Mouse (Mus musculus) brain, embryonic 18.5 days (tissue): ENCODE data around the gene Senp5.
"Not testable (repeated sequence)": the region's sequence is repeated elsewhere in the genome, so short reads cannot be mapped to it uniquely, and the experiment has no call there.

Experiments
- DNase-seq: peaks from one replicate; pipeline ENCODE4 v3.0.0-alpha.2; 2012; ENCODE audit warnings: low read depth, low spot score

Gene Senp5

DNA sequence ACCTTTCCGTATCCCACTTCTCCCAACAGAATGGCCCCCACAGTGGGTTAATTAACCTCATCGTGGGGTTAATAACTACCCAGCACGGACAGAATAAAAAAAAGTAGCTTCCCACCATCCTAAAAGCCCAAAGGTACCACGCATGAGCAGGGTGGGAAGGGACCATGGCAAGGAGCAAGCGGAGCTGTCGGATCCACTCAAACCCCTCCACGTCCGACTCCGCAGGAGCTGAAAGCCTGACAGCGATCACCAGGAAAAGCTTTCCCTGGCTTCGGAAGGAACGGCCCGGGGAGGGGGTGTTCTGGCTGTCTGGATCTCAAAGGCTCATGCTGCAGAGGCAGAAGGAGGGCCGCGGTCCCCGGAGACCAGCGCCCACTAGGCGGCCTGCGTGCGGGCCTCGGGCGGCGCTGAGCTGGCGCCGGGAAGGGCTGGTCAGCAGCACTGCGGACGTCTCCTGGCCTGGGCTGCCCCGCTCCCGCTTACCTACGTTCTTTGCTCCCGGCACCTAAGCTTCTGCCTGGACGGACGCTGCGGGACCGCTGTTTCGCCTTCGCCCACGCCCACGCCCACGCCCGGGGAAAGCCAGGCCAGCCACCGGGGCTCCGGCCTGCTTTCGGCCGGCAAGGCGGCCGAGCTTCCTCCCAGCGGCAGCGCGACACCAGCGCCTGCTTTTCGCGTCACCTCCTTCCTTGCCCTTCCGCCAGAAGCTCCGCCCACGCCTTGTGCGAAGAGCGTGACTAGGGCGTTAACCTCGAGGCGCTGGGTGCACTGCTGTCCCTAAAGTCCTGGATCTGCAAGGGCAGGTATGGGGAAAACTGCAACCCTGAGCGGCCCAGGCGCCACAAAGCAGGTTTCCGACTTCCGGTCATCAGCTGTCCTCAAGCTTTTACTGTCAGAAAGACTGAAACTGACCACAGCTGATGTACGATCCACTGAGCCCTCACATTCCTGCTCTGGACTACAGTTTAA, at the start of gene Senp5:
Gene Senp5 (minus strand): TSS at position 779 of the 969 bp plus-strand sequence.
- DNase-seq, result peak; percentile 83

DNA sequence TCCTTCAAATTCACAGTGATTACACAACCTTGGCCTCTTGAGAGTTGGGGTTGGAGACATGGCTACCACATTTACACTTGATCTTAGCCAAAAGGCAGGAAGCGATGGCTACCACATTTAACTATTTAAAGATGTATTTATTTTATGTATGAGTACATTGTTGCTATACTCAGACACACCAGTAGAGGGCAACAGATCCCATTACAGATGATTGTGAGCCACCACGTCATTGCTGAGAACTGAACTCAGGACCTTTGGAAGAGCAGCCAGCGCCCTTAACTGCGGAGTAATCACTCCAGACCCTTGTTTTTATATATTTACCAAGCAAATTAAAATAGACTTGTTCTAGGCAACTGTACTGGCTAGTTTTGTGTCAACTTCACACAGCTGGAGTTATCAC, 39.3 kb upstream of the Senp5 start:
- no peak for DNase-seq

DNA sequence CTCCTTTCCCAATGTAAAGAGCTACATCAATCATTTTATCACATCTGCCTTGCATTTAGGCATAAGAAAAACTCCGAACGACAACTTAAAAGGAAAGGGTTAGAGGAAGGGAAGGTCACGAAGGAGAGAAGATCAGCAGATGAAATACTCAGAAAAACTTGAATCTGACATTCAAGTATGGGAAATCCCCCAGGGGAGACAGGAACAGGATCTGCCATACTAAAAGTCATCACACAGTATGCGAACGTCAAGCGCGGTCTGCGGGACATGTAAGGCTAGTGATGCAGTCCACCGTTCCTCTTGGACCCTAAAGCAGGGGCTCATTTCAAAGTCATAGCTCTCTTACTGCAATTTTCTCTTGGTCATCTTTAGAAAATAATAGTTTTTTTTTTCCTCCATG, 16.6 kb upstream of the Senp5 start:
- DNase-seq, result no peak

DNA sequence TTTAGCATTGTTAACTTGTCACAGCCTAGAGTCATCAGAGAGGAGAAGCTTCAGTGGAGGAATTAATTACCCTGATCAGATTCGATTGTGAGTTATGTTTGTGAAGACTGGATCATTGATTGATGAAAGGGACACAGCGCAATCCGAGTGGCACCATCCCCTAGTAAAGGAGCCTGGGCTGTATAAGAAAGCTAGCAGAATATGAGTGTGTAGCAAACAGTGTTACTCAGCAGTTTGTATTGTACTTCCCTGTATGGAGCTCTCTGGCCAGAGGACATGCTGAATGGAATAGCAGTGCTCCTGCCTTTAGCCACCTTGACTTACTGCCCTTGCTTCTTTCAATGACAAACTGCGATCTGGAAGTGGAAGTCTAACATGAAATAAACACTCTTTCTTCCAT, 7.2 kb upstream of the Senp5 start:
- DNase-seq, result no peak

DNA sequence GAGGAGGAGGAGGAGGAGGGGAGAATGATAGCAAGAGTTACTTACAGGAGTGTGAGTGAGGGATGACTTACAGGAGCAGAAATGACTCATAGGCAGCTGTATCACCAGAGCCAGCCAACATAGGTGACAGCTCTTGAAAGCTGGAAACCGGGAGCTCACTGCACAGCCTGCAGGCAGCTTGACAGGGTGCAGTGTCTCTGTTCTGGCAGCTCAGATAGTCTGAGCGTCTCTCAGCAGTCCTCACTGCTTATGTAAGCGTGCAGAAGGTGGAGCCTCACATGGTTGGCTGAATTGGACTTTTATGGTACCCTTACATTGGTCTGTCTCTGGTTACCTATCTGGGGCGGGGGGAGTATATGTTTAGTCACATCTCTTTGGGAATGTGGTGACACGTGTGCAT, 6.8 kb upstream of the Senp5 start:
- DNase-seq, result no peak

DNA sequence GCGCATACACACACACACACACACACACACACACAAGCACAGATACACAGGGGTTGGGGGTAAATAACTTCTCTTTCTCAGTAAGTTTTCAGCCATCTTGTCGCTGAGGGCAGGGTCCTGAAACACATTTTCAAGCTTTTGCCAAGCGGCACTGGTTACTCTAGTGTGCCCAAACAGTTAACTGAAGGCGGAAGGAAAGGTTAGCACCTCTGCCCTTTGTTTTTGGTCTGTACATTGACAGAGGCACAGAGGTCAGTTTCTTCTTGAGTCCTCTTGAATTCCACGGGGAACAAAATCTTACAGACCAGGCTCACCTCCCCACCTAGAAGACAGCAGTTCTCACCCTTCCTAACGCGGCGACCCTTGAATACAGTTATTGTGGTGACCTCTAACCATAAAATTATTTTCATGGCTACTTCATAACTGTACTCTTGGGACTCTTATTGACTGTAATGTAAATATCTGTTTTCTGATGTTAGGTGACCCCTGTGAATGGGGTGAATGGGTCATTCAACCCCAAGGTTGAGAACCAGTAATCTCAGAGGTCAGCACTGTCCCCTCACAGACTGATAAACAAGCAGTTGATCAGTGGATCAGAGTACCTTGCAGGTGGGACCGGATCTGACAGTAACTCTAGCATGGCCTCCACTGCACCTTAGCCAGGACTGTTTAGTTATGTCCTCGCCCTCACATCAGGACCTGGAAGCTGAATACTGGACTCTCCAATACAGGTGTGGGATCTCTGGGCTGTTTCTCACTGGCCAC, 5.6 kb upstream of the Senp5 start:
- no peak for DNase-seq

DNA sequence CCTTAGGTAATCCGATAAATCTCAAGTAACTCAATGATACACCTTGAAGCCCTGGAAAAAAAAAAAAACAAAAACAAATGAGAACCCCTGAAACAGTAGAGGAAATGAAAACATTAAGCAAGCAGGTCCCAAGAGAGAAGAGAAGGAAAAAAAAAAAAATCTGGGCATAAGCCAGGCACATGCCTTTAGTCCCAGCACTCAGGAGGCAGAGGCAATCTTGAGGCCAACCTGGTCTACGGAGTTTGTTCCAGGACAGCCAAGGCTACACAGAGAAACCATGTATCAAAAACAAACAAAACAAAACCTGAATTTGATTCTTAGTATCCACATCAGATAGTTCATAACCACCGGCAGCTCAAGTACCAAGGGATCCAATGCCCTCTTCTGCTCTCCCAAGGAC, 1.6 kb upstream of the Senp5 start:
- DNase-seq, result no peak

DNA sequence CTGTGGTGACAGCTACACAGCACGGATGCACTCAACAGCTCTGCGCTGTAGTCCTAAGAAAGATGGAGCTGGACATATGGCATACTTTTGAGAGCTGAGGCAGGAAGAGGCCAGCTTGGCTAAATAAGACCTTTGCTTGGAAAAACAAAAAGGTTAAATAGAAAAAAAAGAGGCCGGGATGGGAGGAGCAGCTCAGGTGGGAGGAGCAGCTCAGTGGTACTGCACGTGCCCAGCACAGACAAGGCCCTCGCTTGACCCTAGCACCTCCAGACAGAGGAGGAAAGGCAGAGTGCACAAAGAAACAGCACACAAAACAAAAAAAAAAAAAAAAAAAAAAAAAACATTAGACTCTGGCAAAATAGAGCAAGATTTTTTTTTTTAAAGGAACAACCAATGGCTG, 6.7 kb downstream of the Senp5 start:
- no peak for DNase-seq

DNA sequence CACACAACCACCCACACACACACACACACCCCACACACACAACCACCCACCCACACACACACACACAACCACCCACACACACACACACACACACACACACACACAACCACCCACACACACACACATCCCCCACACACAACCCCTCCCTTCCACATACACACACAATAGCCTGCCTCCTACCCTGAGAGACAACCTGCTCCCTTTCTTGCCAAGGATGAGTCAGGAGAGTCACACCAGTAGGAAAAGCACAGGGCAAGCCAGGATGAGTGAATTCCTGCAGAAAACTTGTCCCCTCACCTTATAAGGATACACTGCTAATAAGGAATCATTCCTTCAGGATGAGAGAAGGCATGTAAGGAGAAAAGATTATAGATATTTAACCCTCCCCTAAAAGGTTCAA, 9.1 kb downstream of the Senp5 start:
- no peak for DNase-seq

DNA sequence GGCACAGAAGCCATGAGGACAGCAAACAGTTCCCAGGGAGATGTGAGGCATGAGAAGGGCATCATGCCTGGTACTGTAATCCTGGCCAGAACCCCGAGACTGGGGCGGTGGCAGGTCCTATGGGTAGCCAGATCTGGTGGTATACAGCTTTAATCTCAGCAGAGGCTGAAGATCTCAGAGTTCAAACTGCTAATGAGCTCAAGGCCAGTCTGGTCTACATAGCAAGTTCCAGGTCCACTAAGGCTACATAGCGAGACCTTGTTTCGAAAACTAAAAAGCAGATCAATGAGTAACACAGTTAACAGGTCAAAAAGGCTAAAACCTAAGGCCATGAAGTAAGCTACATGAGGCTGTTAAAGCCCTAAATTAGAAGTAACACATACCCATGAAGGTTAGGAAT, 9.9 kb downstream of the Senp5 start:
- no peak for DNase-seq

DNA sequence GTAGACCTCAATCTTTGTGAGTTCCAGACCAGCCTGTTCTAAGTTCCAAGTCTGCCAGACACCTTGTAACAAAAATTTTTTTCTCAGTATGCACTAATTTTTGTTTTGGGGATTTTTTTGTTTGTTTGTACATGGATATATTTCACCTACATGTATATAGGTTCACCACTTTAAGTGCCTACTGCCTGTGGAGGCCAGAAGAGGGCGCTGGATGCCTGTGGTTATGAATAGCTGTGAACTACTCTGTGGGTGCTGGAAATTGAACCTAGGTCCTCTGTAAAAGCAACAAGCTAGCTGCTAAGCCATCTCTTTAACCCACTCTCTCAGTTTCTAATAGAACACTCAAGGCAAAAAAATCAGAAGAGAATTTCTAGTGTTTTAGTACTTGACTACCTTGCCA, 11.0 kb downstream of the Senp5 start:
- no peak for DNase-seq

DNA sequence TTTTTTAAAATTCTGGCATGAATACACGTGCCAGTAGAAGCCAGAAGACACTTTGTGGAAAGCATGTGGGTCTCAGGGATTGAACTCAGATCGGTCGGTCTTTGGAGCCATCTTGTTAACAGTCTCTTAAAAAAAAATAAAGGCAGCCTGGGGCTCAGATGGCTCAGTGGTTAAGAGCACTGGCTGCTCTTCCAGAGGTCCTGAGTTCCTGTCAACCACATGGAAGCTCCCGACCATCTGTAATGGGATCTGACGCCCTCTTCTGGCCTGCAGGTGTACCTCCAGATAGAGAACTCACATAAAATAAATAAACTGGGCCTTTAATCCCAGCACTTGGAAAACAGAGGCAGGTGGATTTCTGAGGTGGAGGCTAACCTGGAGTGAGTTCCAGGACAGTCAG, 22.1 kb downstream of the Senp5 start:
- DNase-seq, result no peak

DNA sequence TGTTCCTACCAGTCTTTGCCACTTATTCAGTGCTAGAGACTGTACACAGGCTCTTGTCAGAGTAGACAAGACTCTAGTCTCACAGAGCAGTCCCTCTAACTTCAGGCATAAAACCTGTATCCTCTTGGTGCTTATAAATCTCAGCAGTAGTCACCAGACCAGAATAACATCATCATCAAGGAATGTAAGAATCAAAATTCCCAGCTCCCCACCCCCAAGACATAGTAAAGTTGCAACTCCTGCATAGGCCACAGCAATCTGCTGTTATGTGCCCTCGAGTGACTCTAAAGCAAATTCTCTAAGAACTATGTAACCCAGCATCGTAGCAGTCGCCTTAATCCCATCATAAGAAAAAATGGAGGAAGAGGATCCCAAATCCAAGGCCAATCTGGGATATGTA, 23.6 kb downstream of the Senp5 start:
- DNase-seq, result no peak

DNA sequence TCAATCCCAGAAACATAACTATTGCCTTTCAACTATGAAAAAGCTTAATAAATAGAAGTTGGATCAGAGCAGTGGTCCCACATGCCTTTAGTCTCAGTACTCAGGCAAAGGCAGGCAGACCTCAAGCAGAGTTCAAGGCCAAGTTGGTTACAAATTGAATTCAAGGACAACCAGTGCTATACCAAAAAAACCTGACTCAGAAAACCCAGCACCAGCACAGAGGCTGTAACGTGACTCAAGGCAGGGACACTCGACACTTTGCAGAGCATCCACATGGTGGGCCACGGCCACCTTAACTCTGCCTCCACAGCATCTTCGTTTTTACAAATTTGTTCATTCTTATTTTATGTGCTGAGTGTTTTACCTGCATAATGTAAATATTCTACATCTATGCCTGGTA, 27.8 kb downstream of the Senp5 start:
- no peak for DNase-seq

DNA sequence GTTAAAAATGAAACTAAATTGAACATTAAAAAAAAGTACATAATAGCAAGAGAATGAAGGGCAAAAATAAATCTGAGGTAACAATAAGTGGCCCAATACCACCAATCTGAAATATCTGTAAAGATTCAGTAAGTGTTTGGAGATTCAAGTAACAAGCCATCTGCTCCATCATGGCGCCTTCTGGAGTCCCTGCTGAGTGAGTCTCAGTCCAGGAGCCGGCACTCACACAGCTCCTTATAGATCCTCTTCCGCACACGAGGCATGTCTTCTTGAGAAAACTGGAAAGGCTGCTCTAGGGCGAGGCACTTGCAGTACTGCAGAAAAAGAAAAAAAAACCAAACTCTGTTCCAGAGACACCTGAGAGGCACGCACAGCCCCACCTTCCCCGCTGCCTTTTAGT, 39.9 kb downstream of the Senp5 start:
- DNase-seq, result peak; percentile 42

DNA sequence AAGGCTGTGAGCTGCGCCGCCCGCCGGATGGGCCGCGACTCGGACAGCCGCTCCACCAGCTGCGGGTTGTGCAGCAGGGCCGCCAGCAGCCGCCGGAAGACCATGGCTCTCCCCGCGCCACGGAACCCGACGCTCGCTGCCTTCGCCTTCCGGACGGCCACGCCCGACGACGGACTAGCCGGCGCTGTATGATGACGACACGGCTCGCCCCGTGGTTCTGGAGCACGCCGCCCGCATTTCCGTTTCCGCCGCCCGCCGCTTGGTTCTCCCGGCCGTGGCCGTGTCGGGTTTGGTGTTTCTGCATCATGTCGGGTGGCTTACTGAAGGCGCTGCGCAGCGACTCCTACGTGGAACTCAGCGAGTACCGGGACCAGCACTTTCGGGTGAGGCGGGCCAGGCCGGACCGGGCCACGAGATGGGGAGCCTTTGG, 54.7 kb downstream of the Senp5 start, which contains the start of the genes 0610012G03Rik and Ncbp2:
Gene 0610012G03Rik (minus strand): TSS at position 150 of the 430 bp plus-strand sequence.
Gene Ncbp2 (plus strand): TSS at position 169 of the 430 bp plus-strand sequence.
- peak; percentile 87 for DNase-seq

DNA sequence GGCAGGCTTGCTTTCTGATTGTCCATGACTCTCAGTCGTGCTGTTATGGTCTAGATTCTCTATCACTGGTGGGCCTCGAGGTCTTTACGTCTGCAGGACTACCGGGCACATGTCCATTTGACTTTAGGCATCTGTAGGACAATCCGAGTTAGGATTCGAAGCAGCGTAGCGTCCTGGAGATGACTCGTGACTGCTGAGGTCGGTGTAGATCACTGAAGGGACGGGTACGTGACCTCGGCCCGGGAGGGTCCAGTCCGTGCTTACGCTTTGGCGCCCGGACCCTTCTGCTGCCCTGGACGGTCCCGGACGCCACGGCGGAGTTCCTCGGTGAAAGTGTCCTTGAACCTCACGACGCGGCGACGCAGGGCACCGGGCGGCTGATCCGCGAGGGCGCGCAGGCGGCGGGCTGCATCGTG, 55.2 kb downstream of the Senp5 start:
- DNase-seq, result no peak

DNA sequence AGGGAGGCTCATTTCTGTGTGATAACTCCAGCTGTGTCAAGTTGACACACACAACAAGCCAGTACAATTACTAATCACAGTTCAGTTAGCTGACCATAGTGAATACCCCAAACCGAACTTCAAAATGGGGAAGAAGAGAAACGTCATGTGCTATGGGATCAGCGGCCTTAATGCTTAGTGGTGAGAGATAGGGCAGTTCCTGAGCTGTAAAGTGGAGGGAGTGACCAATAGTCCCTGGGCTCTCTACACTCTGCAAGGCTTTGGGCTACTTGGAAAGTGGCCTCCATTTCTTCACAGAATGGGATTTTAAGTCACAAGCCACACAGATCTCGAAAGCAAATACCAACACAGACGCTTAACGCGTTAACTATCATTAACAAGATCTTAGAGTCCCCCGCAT, 55.8 kb downstream of the Senp5 start:
- no peak for DNase-seq

DNA sequence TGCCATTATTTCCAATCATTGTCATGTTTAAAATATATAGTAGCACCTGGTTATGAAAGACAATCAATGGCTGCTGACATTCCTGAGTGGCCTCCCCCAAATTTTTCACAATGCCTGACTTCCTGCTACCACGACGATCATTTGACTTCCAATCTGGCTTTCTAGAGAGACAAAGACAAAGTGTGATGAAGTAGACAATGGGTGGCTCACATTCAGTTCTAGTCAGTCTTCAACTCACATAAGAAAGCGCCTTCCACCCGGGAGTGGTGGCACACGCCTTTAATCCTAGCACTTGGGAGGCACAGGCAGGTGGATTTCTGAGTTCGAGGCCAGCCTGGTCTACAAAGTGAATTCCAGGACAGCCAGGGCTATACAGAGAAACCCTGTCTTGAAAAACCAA, 57.1 kb downstream of the Senp5 start:
- not testable (repeated sequence) for DNase-seq

DNA sequence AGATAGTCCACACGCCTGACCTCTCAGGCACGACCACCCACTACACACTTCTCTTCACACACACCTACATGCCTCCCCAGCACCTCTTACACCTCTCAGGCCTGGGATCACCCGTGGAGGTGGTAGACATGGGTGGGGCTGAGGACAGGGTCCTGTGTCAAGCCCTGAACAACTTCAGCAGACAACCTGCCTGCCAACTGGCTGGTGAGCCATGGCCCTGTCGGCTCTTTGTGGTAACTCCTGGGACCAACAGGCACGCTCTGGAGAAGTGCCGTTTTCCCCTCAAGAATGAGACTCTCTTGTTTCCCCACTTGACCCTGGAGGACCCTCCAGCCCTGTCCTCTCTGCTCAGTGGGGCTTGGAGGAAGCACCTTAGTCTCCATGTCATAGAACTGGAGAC, 57.7 kb downstream of the Senp5 start:
- DNase-seq, result no peak

DNA sequence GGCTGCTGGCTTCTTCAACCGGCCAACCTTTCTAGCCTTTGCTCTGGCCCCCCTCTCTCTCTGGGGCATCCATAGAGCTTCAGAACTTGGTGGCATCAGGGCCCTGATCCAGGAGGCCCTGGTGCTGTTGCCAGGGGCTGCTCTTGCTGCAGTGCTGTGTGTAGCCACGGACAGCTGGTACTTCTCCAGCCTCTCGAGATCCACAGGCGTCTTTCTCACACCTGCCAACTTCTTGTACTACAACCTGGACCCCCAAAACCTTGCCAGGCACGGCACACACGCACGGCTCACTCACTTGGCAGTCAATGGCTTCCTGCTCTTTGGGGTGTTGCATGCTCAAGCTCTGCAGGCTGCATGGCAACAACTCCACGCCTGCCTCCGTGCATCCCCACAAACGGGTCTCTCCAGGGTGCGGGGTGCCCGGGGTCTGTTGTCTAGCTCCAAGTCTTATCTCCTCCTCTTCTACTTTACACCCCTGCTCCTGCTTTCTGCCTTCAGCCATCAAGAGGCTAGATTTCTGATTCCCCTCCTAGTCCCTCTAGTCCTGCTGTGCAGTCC, 58.3 kb downstream of the Senp5 start:
- no peak for DNase-seq

DNA sequence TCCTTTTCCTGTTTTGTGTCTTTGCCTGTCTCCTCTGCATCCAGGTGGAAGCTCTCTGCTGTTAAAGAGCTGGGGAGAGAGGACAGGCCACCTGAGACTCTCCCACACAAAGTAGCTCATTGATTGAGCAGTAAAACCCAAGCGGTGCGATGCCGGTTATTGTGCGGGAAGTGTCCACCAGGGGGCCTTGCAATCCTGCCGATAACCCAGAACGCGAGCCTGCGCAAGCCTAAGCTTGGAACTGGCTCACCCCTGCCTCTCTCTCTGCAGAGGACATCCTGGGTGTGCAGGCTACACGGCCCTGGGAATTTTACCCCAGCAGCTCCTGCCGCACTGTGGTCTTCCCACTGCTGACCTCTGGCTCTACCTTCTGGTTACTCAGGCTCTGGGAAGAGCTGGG, 59.1 kb downstream of the Senp5 start:
- DNase-seq, result no peak
